Mouse (Mus musculus) lung, adult 18-20 months (tissue): ENCODE data around the gene Spon1.

Experiments
- DNase-seq, 2 experiments: peaks; one replicate each; pipeline ENCODE4 v3.0.0; 2022; ENCODE audit warnings: mixed read lengths in 2 of 2

The Spon1 gene

DNA sequence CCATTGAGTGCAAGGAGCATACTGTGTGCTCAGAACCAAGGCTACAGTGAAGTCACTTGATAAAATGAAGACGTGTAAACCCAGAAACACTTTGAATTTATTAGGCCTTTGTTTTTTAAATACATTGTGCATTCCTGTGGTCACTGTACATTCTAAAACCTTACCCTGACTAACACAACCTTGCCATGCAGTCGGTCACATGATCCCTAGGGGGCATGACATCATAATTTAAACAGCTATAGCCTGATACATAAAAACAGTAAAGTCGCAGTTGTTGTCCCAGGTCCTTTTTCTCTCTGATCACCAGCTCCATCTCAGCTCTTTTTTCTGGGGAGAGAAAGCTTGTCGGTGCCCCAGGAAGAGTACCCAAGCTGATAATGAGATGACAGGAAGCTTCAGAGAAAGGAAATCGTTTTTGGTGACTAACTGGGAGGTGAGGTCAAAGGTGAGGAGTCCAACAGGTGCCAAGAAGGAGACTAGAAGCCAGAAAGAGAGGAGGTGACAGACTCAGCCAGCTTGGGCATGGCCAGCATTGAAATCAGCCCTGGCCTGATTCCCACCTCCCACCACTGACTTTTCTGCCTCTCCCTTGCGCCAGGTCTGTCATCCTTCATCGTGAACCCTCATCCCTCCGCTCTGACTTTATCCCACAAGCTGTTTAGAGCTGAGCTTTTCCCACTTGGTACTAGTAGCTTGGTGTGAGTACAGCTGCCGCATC is 246.1 kb downstream of the Spon1 start:
- no peak for DNase-seq

DNA sequence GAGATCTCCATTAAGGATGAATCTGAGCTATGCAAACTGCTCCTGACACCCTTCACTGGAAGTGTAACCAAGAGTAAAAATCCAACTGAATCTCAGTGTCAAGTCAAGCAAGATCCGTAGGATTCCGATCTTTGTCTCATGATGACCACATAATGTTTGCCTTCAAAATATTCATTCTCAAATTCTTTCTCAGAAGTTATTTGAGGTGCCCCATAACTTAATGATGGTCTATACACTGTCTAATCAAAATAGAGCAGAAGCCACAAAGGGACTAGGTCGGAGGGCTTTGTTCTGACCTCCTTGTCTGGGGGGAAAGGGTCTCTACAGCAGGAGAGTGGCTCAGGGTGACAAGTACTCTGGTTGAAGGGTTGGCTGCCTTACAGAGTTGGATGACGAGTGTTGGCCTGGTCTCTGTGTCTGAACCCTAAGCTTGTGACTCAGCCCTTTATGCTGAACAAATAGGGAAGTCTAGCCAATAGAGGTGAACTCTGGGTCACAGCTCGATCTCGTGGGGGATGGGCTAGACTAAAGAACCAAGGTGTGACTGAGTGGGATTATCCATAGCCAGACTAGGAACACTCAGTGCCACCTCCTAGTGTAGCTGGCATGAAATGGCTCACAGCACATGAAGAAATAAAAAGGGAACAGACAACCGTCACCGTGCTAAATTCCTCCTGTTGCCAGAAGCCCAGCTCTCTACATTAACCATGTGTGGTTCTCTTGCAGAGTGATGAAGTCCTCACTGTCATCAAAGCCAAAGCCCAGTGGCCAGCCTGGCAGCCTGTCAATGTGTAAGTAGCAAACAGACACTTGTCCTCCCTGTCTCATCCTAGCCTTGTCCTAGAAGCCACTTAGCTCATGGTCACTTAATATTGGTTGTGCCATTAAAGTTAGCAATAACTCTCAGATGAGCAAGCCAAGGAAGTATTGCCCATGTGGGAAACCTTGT is 250.5 kb downstream of the Spon1 start:
- peak; percentile 38 to 65 for DNase-seq

DNA sequence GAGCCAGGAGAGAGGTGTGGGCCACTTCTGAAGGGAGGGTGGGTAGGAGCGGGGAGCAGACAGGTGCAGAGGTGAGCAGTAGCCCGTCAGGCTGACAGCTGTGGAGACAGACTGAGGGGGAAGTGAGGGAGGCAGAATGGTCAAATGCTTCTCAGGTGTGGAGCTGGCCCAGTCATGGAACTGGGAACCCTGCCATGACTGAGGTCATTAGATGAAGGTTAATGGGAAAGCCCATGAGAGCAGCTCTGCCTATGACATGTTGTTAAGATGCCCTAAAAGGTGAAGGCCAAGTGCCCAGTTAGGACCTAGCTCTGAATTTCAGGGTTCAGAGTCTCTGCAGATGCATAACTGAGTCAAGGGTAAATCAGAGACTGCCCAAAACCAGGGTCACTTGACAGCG is 253.1 kb downstream of the Spon1 start:
- DNase-seq = no peak

DNA sequence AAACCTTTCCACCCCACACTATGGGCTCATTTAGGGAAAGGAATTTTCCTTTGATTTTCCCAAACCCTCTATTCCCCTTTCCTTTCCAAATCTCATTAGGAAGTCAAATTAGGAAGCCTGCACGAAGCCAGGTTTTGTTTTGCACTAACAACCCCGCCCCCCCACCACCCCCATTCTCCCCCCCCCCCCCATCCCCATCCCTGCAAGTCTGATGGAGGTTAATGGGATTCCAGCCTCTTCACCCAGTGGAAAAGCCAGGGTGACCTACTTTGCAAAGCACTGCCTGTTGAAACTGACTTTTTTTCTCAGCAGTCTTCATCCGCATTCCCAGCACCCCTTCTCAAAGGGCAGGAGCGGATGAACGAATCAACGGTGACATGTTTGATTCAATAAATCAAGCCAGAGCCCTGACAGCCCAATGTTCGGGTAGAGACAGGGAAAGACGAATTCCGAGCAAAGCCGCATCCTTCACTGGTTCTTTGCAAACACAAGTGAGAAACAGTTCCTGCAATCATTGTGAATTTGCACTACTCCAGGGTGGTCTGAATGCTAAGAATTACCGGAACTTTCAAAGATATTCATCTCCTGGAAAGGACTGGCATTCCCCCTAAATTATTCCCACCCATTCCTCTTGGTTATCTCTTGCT is 254.4 kb downstream of the Spon1 start:
- DNase-seq = peak in 1 of 2 experiments; percentile 14

DNA sequence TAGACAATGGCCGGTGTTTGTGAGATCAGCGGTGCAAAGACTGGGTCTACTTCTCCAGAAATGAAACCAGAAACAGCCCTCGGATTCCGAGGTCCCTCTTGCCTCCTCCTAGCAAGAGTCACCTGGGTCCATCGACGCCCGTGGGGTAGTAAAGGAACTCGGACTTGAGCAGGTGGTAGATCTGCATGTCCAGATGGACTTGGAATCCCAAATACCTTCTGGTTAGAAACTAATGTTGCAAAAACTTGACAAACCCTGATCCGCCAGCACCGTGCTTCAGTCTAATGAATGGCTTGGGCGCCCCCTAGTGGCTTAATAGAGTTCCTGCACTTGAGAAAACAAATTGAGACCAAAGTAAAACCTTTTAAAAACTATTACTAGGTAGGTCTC is 254.9 kb downstream of the Spon1 start:
- peak; percentile 60 to 66 for DNase-seq

DNA sequence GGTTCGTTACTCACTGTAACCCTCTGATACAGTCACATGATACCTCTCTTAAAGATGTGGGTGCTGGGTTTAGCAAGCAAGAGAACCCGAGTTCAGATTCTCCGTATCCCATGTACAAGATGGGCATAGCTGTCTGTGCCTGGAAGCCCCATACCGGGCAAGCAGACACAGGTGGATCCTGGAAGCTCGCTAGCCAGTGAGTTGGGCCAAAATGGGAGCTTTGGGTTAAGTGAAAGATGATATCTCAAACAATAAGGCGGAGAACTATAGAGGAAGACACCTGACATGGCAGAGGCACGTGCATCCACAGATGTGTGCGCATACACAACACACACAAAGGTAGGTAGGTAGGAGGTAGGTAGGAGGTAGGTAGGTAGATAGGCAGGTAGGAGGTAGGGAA is 261.1 kb downstream of the Spon1 start:
- DNase-seq = no peak

DNA sequence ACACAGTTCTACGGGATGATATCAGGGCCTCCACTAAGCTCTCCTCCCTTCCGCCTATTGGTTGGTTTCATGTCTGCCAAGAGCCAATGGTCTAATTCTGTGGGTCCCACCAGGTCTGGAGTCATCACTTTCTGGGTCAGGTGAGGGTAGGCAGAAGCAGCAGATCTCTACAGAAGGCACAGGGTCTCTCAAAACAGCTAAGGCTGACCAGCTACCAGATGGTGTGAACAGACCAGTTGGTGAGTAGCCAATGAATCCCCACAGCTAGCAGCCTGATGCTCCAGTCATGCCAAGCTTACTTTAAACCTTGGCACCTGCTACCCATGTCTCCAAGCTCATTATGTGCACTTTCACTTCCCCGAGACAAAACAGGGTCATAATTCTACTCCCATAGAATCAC is 261.6 kb downstream of the Spon1 start:
- DNase-seq = no peak

DNA sequence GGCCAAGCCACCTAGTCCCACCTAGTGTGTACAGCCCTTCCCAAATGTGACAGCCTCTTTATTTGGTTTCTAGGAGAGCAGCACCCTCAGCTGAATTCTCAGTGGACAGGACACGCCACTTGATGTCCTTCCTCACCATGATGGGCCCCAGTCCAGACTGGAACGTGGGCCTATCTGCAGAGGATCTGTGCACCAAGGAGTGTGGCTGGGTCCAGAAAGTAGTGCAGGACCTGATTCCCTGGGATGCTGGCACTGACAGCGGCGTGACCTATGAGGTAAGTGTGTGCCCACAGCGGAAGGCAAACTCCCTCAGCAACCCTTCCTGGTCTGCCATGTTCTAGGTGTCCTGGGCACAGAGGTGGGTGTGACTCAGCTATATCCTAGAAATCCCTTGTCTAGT is 263.0 kb downstream of the Spon1 start:
- no peak for DNase-seq

DNA sequence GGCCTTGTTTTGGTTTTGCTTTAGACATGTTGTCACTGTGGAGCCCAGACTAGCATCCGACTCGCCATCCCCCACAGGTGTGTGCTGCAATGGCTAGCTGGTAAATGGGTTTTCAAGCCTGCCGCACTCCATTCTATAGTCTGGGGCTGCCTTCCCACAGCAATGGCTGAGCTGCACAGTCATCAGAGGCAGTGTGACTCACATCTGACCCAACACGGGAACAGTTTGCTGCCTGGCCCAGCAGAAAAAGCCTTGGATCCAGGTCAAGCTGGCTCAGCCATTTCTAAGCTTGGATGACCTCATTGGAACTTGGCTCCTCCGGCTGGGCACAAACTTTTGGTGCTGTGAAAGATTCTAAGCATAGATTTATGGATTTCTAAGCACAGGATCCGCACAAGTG is 263.8 kb downstream of the Spon1 start:
- peak; percentile 33 to 40 for DNase-seq

DNA sequence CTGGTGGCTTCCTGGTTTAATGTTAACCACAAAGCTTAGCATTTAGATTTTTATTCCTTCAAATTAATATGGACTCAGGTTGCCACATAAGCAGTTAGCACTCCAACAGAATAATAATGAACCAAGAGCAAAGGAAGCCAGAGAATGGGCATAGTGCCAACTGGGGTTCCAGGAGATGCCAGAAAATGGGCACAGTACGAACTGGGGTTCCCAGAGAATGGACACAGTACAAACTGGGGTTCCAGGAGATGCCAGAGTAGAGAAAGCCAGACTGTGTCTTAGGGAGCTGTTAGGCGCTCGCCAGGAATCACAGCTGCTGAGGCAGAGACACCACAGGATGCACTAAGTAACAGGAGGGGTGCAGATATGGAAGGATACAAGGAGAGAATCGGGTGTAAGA is 271.4 kb downstream of the Spon1 start:
- DNase-seq = no peak

DNA sequence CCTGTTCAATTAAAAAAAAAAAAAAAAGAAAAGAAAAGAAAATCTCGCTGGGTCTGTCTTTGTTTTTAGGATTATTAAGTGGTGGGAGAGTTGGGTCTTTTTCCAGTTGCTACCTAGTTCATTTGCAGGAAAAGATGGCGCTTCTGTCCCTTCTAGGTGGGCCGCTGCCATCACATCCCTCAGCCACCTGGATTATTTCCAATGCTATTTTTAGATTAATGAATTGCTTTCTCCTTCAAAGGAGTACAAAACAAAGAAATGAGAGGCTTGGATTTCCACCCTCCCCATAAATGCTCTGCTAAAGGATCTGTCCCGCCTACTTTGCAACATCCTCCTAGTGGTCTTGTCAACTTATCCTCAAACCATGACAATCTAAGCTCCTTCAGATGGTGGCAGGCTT is 275.6 kb downstream of the Spon1 start:
- no peak for DNase-seq

DNA sequence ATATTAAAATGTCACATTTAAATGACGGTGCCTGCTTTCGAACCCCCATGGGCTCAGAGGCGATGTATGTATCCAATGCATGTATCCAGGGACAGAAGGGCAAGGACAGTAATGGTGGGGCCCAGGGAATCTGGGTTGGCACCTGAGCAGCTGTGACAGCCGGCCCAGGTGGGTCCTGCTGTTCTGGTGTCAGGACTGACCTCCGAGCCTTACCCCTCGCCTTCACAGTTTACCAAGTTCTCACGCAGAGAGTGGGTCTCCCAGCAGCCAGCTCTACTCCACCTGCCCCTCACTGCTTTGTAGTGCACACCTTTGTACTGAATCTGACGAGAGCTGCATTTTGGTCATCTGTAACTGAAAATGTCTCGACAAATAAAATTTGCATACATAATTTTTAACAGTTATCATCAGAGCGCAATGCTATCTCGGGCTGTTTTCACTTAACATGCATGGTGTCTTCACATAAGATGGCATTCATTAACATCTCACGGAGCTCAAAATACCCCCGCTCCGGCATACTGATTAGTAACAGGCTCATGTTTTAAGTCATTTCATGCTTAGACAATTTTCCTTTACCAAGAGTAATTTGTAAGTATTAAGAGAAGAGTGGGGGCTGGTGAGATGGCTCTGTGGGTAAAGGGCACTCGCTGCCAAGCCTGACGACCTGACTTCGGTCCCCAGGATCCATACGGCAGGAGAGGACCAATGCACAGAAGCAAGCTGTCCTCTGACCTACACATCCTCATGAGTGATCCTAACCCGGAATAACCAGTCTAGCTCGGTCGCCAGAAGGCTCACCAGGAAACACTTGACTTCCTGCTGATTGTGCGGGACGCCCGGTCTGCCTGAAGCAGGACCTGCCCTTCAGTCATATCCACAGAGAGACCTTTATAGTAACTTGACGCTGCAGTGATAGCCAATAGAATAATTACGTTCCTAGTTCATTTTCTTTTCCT is 277.5 kb downstream of the Spon1 start:
- peak; percentile 25 to 29 for DNase-seq

DNA sequence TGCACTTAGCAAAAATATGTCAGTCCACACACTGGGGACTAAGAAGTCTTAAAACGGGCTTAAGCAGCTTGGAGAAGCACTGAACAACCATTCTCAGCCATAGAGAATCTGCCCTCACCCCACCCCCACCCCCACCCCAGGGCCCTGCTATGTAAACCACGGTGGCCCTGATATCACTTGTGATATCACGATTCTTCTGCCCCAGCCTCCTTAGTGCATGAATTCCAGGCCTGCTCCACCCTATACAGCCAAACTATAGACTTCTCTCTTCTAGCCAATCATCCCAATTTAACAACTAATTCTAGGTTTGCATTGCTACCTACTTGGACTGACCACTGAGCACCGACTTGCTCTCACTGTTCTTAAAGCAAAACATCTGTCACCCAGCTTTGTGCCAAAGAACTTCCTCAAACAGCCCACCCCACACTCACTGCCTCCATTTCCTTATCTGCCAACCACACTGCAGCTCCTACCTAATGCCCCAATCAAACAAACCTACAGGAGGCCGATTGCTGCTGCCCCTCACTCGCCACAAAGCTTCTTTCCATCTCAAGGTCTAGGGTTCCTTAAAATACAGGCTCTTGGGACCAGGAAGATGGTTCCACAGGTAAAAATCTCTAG is 278.2 kb downstream of the Spon1 start:
- DNase-seq = no peak

DNA sequence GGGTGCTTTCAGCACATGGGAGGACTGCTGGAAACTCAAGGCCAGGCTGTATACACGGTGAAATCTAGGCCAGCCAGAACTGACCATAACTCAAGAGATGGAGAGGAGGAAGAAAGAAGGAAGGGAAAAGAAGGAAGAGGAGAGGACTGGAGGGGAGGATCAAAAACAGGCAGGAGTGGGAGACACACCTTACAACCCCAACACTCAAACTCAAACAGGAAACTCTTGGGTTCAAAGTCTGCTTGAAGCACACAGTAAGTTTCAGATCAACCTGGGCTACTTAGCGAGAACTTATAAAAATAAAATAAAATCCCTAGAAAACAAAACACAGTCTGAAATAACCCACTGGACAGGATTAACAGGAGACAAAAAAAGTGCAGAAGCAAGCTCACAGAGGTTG is 280.0 kb downstream of the Spon1 start:
- no peak for DNase-seq

DNA sequence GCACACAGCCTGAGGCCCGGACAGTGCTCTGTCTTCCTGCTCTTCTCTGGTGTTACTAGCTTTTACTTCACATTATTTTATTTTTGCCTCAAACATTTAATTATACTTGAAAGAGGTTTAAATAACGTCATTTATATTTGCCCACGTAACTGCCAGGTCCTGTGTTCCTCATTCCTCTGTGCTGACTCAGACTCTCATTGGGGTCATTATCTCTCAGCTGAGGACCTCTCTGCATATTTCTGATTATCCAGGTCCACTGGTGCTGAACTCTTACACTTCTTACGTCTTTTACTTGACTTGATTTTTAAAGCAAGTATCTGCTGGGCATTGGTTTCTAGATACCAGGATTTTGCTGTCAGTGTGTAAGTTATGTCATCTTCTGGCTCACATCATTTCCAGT is 287.9 kb downstream of the Spon1 start:
- DNase-seq = no peak

DNA sequence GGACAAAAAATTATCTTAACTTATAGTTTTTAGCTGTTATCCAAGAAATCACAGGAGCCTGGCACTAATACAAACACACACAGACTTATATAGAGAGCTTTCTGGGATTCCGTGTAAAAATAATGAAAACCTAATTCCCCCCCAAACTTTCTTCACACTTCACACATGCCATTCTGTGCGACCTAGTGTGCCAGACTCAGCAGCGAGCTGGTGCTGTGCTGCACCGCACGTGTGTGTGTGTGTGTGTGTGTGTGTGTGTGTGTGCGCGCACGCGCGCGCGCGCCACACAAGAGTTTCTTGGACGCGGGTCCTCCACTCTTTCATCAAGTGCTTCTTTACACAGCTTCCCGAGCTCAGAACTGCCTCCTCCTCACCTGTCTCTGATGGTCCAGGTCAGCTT is 292.4 kb downstream of the Spon1 start:
- DNase-seq = no peak

DNA sequence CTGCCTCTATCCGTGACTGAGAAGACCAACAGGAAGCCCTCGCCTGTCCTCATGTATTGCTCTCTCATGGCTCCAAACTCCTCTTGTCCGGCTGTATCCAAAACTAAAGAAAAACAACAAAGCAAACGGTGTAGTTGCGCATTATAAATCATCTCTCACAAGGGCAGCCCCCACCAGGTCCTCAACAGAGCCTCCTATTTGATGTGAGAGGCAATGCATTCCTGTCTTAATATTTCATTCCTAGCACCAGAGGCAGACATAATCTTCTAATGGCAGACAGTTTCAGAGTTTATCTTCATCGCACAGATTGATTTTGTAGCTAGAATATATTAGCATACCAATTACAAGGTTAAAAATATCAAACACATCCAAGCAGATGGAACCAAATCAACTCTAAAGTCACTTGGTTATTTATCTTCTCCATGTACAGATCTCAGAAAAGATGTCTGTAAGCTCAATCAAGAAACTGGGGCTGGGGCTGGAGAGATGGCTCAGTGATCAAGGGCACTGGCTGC is 293.2 kb downstream of the Spon1 start:
- DNase-seq = no peak

DNA sequence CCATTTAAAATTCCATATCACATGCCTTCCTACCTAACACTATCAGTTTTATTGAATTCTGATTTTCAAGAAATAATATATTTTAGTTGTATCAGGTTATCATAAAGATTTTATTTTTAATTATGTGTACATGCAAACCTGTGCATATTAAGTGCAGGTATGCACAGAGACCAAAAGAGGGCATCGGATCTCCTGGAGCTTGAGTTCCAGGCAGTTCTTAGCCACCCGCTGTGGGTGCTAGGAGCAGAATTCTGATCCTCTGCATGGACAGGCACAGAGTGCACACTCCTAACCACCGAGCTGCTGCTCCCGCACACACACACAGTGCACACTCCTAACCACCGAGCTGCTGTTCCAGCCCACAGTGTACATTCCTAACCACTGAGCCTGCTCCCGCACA is 294.6 kb downstream of the Spon1 start:
- no peak for DNase-seq

DNA sequence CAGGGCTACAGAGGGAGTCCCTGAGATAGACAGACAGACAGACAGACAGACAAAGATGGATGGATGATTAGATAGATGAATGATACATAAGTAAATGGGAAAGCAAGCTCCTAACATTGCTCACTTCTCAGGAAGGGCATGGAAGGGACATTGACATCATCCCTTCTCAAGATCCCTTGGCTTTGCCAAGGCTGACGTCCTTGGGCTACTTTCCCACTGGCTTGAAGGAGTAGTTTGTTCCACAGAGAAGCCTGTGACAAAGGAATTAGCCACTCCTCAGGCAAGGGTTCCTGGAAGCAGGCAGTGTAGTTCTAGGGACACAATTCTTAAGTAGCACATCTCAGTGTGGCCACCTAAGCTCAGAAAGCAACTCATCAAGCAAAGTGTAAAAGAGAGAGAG is 296.7 kb downstream of the Spon1 start:
- peak in 1 of 2 experiments; percentile 37 for DNase-seq

DNA sequence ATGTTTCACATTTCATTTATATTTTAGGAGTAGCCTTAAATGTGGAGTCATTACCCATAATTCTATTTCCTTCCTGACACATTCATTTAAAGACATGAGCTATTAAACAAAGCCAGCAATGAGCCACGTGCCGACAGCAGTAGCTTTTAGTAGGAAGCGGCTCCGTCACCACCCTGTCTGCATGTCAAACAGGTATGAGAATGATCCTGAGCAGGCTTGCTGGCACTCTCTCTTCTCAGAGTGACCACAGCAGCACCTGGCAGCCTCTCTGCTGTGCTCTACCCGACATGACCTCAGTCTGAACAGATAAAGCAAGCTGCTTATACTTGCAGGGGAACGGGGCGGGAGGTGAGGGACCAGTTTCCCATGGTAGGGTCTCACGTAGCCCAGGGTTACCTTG is 297.7 kb downstream of the Spon1 start:
- no peak for DNase-seq

DNA sequence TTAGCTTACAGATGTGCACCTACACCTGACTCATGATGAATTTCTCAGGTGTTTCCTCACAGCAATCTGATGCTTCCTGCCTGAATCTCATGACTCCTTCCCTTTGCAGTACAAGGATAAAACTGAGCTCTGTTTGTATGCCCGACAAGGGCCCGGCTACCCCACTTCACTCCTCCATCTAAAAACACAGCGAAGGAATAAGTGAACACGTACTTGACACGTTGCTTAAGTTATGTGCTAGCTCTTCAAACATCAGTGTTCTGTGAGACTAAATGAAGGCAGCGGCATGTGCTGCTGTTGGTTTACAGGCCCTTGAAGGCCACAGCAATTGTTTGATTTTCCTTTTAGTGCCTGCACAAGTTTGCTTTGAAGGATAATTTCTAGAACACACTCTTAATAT is 298.2 kb downstream of the Spon1 start:
- no peak for DNase-seq
